Mouse (Mus musculus): ENCODE results near the gene Gcsh. TPM values are rescaled to one million over a fixed set of nuclear protein-coding genes. Genes with fewer than 3 reads are reported as not detected.

Gcsh gene
- polyA plus RNA-seq (2015; fragmentation: Nextera tagmentation; extraction: Ambion mirVana) = 89.1 and 125 TPM in 2 replicates

GRCm38 (mm10) chr8:116993095-116993867 lies at the start of gene Gcsh:
Gene Gcsh (minus strand): TSS chr8:116993537.

GRCm38 (mm10) chr8:116978631-116979256 lies 14.6 kb downstream of the Gcsh start, which contains the start of gene 1700030J22Rik:
Gene 1700030J22Rik (minus strand): TSS chr8:116978959.

GRCm38 (mm10) chr8:116943161-116943554 lies 50.2 kb downstream of the Gcsh start, which contains the start of gene Atmin:
Gene Atmin (plus strand): TSS chr8:116943393.

Other genes with a start within 250 kb of the Gcsh start
- 152 and 195 TPM in 2 replicates for gene Cmc2, start 72.1 kb downstream of the Gcsh start, polyA plus RNA-seq (2015; fragmentation: Nextera tagmentation; extraction: Ambion mirVana)
- 8.5 and 14.0 TPM in 2 replicates for gene Cenpn, start 71.8 kb downstream of the Gcsh start, polyA plus RNA-seq (2015; fragmentation: Nextera tagmentation; extraction: Ambion mirVana)
- 5.9 and 8.7 TPM in 2 replicates for gene Atmin, start 50.1 kb downstream of the Gcsh start, polyA plus RNA-seq (2015; fragmentation: Nextera tagmentation; extraction: Ambion mirVana)
- 0.70 and 0.88 TPM in 2 replicates for gene 1700030J22Rik, start 14.6 kb downstream of the Gcsh start, polyA plus RNA-seq (2015; fragmentation: Nextera tagmentation; extraction: Ambion mirVana)
- gene Pkd1l2, start 88.9 kb upstream of the Gcsh start, polyA plus RNA-seq (2015; fragmentation: Nextera tagmentation; extraction: Ambion mirVana) = 1.3 and 3.3 TPM in 2 replicates
- gene Bco1, start 102.3 kb upstream of the Gcsh start, polyA plus RNA-seq (2015; fragmentation: Nextera tagmentation; extraction: Ambion mirVana) = 0.19 and 0.32 TPM in 2 replicates
- 1.4 and 1.8 TPM in 2 replicates for gene Gan, start 164.6 kb upstream of the Gcsh start, polyA plus RNA-seq (2015; fragmentation: Nextera tagmentation; extraction: Ambion mirVana)